Mouse (Mus musculus) brown adipose tissue, adult 24 weeks (tissue): ENCODE measurements at regions not wholly inside any gene's neighbourhood (a gene's known extent, or its start where the extent isn't known, plus 50 kb on each side); places are given as distances from the start of the nearest gene placed in this dataset.

Source experiments
- H3K27ac ChIP-seq: fragments of 200-500 bp; replicated peaks from 2 replicates; pipeline ENCODE4 v1.5.1; 2012; ENCODE audit warnings: low read depth, mild to moderate bottlenecking, low read length
- H3K4me1 ChIP-seq: fragments of 200-500 bp; 2 replicates; pipeline ENCODE4 v1.6.1; 2012; ENCODE audit warnings: low read length, mixed read lengths; ENCODE audit not compliant: control insufficient read depth, insufficient read depth, insufficient read length
- H3K4me3 ChIP-seq: fragments of 200-500 bp; 2 replicates; pipeline ENCODE4 v1.5.1; 2012; ENCODE audit warnings: low read depth, mild to moderate bottlenecking, low read length, moderate library complexity; ENCODE audit not compliant: insufficient read depth

- H3K27ac ChIP-seq: no peak overlapping the region
- H3K4me3 ChIP-seq: no peak overlapping the region
- H3K4me1 ChIP-seq: peaks cover 4% of the 10 kb centered on the region; the same call in 1 of the 2 replicates
Measured at GRCm38 (mm10) chr1:136704139-136704538, 79.4 kb downstream of the Zfp281 start.

- Histone ChIP-seq H3K4me3 (no peak overlapping the region), H3K4me1 (peaks cover 4% of the 10 kb centered on the region; the same call in 1 of the 2 replicates), H3K27ac (no peak overlapping the region)
Measured at GRCm38 (mm10) chr1:136706509-136706908, 81.8 kb downstream of the Zfp281 start.

- Histone ChIP-seq H3K4me1 (peaks cover 4% of the 10 kb centered on the region; the same call in 1 of the 2 replicates), H3K4me3 (no peak overlapping the region), H3K27ac (no peak overlapping the region)
Measured at GRCm38 (mm10) chr1:136707394-136707793, 82.7 kb downstream of the Zfp281 start.

GRCm38 (mm10) chr1:136707866-136708265, 83.2 kb downstream of the Zfp281 start:
- Histone ChIP-seq H3K4me1 (peaks cover 4% of the 10 kb centered on the region; the same call in 1 of the 2 replicates), H3K4me3 (no peak overlapping the region), H3K27ac (no peak overlapping the region)

DNA sequence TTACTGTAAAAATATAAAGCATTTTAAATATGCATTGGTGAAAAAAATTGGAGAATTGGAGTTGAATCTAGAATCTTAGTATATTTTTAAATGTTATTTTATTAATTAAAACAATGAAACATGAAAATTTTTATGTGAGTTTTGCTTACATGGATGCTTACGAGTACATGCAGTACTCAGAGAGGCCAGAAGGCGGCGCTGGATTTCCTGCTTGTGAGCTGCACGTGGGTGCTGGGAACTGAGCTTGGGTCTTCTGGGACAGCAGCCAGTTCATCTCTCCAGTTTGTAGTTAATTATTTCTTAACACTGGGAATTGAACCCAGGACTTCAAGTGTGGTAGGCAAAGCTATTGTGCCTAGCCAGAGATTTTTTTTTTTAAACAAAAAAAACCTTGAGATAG, 85.5 kb downstream of the Zfp281 start:
- H3K4me3 ChIP-seq: no peak overlapping the region
- H3K4me1 ChIP-seq: no peaks in the 10 kb centered on the region
- H3K27ac ChIP-seq: no peak overlapping the region

GRCm38 (mm10) chr1:136711243-136711642, 86.5 kb downstream of the Zfp281 start:
- Histone ChIP-seq H3K27ac (no peak overlapping the region), H3K4me3 (no peak overlapping the region), H3K4me1 (no peaks in the 10 kb centered on the region)

DNA sequence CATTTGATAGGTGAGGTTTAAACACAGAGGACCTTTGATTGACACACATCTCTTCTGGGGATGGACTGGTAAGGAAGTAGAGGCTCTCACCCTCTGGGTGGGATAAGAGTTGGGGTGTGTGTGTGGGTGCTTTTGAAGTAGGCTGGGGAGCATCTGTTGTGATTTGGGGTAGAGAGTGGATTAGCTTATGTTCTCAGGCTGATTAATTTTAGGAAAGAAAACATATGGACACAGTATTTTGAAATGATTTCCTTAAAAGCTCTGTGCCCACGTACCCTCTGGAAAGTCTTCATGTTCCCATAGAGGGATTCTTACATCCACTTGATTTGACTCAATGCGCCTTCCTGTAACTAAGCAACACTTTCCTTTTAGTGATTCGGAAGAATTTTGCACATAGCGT, 89.4 kb downstream of the Zfp281 start:
- Histone ChIP-seq H3K27ac (no peak overlapping the region), H3K4me1 (no peaks in the 10 kb centered on the region)

GRCm38 (mm10) chr1:136714987-136715386, 90.3 kb downstream of the Zfp281 start:
- Histone ChIP-seq H3K4me1 (no peaks in the 10 kb centered on the region), H3K27ac (no peak overlapping the region), H3K4me3 (no peak overlapping the region)

More for the DNA sequence above, 89.4 kb downstream of the Zfp281 start:
- H3K4me3 ChIP-seq: no peak overlapping the region

DNA sequence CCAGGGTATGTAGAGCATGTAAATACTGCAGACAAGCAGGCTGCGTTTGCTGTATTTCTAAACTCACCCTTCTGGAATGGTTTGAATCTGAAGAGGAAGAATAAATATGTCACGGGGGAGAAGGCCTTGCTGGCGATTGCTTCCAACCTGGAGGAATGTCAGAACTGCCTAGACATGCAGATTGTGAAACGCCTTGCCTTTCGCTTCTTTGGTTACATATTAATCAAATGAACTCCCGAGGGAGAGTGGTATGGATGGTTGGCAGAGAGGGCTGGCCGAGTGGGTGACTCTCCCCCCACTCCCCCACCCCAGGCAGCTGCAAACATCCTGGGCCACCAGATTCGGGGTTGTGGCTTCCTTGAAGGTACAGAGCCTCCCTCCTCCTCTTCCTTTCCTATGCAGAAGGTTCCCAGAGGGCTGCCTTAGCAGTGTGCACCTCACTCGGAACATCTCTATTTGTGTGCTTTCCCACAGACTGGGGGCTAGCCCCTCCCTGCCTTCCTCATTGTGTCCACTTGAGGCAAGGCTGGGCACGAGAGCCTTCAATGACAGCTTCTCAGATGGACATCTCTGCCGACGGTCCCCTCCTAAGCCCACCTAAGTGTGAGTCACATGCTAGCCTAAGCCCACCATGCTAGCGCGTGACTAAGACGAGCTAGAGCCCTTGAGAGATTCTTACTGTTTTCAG, 93.3 kb downstream of the Zfp281 start:
- H3K4me1 ChIP-seq: no peaks in the 10 kb centered on the region
- no peak overlapping the region for H3K4me3 ChIP-seq
- no peak overlapping the region for H3K27ac ChIP-seq

DNA sequence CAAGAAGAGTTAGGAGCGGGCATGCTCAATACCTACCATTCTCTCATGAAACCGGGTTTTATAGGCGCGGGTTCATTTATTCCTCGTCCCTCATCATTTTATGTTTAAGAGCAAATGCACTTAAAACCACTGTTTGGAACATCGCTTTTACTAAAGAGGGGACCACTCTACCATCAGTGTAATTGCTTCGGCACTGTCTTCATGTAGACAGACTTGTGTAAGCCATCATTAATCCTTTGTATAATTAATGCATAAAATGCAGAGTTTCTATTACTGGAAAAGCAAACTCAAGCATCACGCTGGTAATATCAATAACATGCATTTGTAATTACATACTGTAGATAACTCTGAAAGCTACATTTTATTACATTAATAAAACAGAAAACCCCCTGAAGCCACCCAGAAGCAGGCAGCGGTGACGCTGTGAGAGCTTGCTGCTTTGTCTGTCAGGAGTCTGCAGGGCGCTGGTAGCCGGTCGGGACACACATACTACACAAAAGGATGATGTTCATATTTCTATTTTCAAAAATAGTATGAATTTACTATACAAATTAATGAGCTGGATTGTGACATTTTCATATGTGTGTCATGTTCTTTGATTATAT, 99.2 kb downstream of the Zfp281 start:
- no peak overlapping the region for H3K4me3 ChIP-seq

GRCm38 (mm10) chr1:136725242-136725641, 100.5 kb downstream of the Zfp281 start:
- no peaks in the 10 kb centered on the region for H3K4me1 ChIP-seq
- no peak overlapping the region for H3K4me3 ChIP-seq
- H3K27ac ChIP-seq: no peak overlapping the region

More for the DNA sequence above, 99.2 kb downstream of the Zfp281 start:
- H3K4me1 ChIP-seq: no peaks in the 10 kb centered on the region
- no peak overlapping the region for H3K27ac ChIP-seq

DNA sequence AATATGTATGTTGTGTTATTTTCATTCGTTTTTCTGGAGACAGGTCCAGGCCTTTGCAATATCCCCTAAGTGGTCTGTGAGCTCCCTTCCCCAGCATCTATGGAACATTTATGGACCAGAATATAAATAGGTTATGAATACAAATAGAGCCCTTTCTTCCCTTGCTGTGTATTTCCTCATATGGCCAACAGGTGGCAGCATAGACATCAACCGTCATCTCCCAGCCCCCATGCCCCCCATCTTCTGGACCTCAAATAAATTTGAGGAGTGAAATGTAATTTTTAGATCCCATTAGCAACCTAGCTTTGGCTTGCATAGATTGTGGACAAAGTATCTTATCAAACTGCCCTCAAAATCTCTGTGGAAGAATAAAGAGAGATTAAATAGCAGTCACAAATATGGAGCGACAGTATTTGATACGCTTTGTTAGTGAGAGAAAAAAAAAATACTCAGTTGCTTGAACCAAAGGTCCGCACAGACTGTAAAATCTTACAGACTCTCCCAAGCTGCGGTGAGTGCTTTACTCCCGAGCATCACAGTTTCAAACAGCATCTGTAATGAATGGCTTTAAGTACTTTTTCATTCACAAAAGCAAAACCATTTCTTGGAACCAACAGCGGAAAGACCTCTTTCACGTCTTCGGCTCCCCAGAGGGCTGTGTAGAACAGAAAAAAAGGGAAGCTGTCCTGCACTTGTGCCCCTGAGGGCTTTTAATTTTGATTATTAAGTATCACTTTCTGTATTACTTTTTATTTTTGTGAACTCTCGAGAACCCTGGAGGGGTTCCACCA, 101.6 kb downstream of the Zfp281 start:
- Histone ChIP-seq H3K4me3 (no peak overlapping the region), H3K4me1 (no peaks in the 10 kb centered on the region), H3K27ac (no peak overlapping the region)

GRCm38 (mm10) chr1:136727868-136728631, 103.3 kb downstream of the Zfp281 start:
- Histone ChIP-seq H3K4me1 (no peaks in the 10 kb centered on the region), H3K4me3 (no peak overlapping the region), H3K27ac (no peak overlapping the region)

- Histone ChIP-seq H3K4me1 (no peaks in the 10 kb centered on the region), H3K4me3 (no peak overlapping the region), H3K27ac (no peak overlapping the region)
Measured at GRCm38 (mm10) chr1:136728632-136728944, 103.9 kb downstream of the Zfp281 start.

DNA sequence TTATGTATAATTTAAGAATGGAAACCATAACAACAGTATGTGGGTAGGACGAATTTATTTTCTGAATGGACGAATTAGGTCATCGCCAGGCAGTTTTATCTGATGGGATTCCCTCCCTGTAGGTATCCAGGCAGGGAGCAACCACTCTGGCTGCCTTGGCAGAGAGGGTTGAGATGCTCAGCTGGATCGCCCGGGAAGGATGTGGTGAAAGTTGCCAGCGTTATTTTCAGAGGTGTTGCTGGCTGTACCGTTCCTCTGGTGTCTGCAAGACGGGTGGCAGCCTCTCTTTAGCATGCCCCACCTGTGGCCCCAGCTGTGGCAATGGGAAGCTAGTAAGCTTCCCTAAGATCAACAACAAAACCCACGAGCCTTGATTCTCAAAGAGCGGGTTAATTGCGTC, 105.9 kb downstream of the Zfp281 start:
- Histone ChIP-seq H3K27ac (no peak overlapping the region), H3K4me3 (no peak overlapping the region), H3K4me1 (no peaks in the 10 kb centered on the region)
